Comparison of ENCODE assay signal across 15 mouse cellular contexts in genomic region chr12:111364234-111364633, GRCm38 (mm10). TPM values are rescaled to one million over a fixed set of nuclear protein-coding genes. Genes with fewer than 3 reads are reported as not detected.
DNase-seq lines count a peak whose midpoint lies in the region; ATAC-seq and TF ChIP-seq lines count a peak whose summit lies in the region.
"Had no signal": no experiment of that assay in that cellular context is flagged by ENCODE, and none has a peak within 500 bp of the region (broad histone marks: within the 10 kb centered on the region; RNA-seq: fewer than 3 reads in every experiment).

No protein-coding gene starts in this region.

- no peaks in the 10 kb centered on the region for H3K9me3 ChIP-seq in kidney, postnatal 0 days (replicated peaks; ENCODE audit: low read length)
- H3K9me3 ChIP-seq in embryonic facial prominence, embryonic 10.5 days = no peaks in the 10 kb centered on the region
- H3K9me3 ChIP-seq: midbrain, embryonic 12.5 days had no signal

- peak; percentile 6 for DNase-seq in CD4-positive, CD25-positive, alpha-beta regulatory T cell, adult 2 months (ENCODE audit: low read depth, low spot score)
- DNase-seq in kidney, postnatal 0 days (ENCODE audit: low spot score) = no peak
- no peak for DNase-seq in kidney, adult 11 months
- DNase-seq in testis, postnatal 10 days (ENCODE audit: low spot score) = no peak
- DNase-seq in embryonic facial prominence, embryonic 10.5 days (ENCODE audit: low spot score) = no peak
- DNase-seq: cerebellum, adult 18-20 months; layer of hippocampus, postnatal 36 days; lung, postnatal 36 days had no signal

- peak; percentile 37; the same call in 1 of the 2 replicates for TF ChIP-seq CTCF in kidney, postnatal 0 days (IDR thresholded peaks at IDR 0.05; ENCODE audit: low read depth)
- TF ChIP-seq CTCF in testis, adult 2 months (IDR thresholded peaks at IDR 0.05; ENCODE audit: control insufficient read depth, insufficient read depth, insufficient replicate concordance, low read depth, low read length) = peak; percentile 16; the same call in 1 of the 2 replicates

- H3K4me3 ChIP-seq in kidney, postnatal 0 days (replicated peaks; ENCODE audit: low read depth, low read length) = no peak overlapping the region
- no peak overlapping the region for H3K4me3 ChIP-seq in testis, adult 2 months (ENCODE audit: control insufficient read depth, low read depth, low read length)
- no peak overlapping the region for H3K4me3 ChIP-seq in embryonic facial prominence, embryonic 10.5 days
- H3K4me3 ChIP-seq: midbrain, embryonic 12.5 days had no signal

- ATAC-seq in CD4-positive, CD25-positive, alpha-beta regulatory T cell, adult 4 months = no peak
- no peak for ATAC-seq in kidney, postnatal 0 days (replicated peaks; ENCODE audit: low FRiP score, low read depth)
- ATAC-seq in monocyte, adult 5-6 weeks (replicated peaks; ENCODE audit: insufficient number of reproducible peaks, low FRiP score, low TSS enrichment, poor library complexity, severe bottlenecking) = no peak

- H3K9ac ChIP-seq in kidney, postnatal 0 days (ENCODE audit: low read depth, low read length) = no peak overlapping the region
- H3K9ac ChIP-seq: midbrain, embryonic 12.5 days had no signal

- no peak for TF ChIP-seq POLR2A in testis, adult 2 months (IDR thresholded peaks at IDR 0.05; ENCODE audit: control insufficient read depth, low read depth, low read length)

- no peaks in the 10 kb centered on the region for H3K36me3 ChIP-seq in kidney, postnatal 0 days (ENCODE audit: insufficient read depth, low read length)
- H3K36me3 ChIP-seq in testis, adult 2 months (ENCODE audit: control insufficient read depth, insufficient read depth, low read length) = no peaks in the 10 kb centered on the region
- peaks cover 7% of the 10 kb centered on the region; the same call in 1 of the 2 replicates for H3K36me3 ChIP-seq in embryonic facial prominence, embryonic 10.5 days (replicated peaks)
- H3K36me3 ChIP-seq: midbrain, embryonic 12.5 days had no signal

- WGBS in kidney, postnatal 0 days = 88% methylated on average over 3 of the region's 3 CpGs
- 92% methylated on average over 3 of the region's 3 CpGs for WGBS in embryonic facial prominence, embryonic 10.5 days

- H3K4me2 ChIP-seq in kidney, postnatal 0 days (ENCODE audit: low read length) = no peak overlapping the region
- H3K4me2 ChIP-seq: heart, embryonic 11.5 days; midbrain, embryonic 12.5 days had no signal

- H3K27me3 ChIP-seq in kidney, postnatal 0 days (ENCODE audit: insufficient read depth, low read length) = no peaks in the 10 kb centered on the region
- H3K27me3 ChIP-seq in testis, adult 2 months (ENCODE audit: control insufficient read depth, insufficient read depth, low read length) = no peaks in the 10 kb centered on the region
- H3K27me3 ChIP-seq in embryonic facial prominence, embryonic 10.5 days (replicated peaks; ENCODE audit: low read depth, poor library complexity, severe bottlenecking) = no peaks in the 10 kb centered on the region
- H3K27me3 ChIP-seq: midbrain, embryonic 12.5 days had no signal

- H3K4me1 ChIP-seq in kidney, postnatal 0 days (replicated peaks; ENCODE audit: insufficient read depth, low read length) = peaks cover 33% of the 10 kb centered on the region
- peaks cover 13% of the 10 kb centered on the region for H3K4me1 ChIP-seq in testis, adult 2 months (ENCODE audit: control insufficient read depth, insufficient read depth, low read length)
- peaks cover 48% of the 10 kb centered on the region for H3K4me1 ChIP-seq in embryonic facial prominence, embryonic 10.5 days

- H3K27ac ChIP-seq in kidney, postnatal 0 days = no peak overlapping the region
- no peak overlapping the region for H3K27ac ChIP-seq in testis, adult 2 months (ENCODE audit: control insufficient read depth, insufficient read depth, low read depth, low read length)
- H3K27ac ChIP-seq in embryonic facial prominence, embryonic 10.5 days (replicated peaks) = no peak overlapping the region
- H3K27ac ChIP-seq: midbrain, embryonic 12.5 days had no signal

RNA-seq across cellular contexts. Expression of gene Cdc42bpb, which starts 13.3 kb away (rescaled TPM):
- under 1 TPM; 0.32 to 0.43 TPM for polyA plus RNA-seq in CD4-positive, CD25-positive, alpha-beta regulatory T cell, adult 4 months (2017; shearing (Covaris generic))
- 27.7 and 31.6 TPM in 2 replicates for polyA plus RNA-seq in kidney, postnatal 0 days (2015; fragmentation: Nextera tagmentation; extraction: Ambion mirVana)
- 55.3 and 56.8 TPM in 2 replicates for polyA plus RNA-seq in testis, adult 2 months (2012; rRNA removed)
- 32.6 and 32.7 TPM in 2 replicates for polyA plus RNA-seq in embryonic facial prominence, embryonic 10.5 days (2016; fragmentation: Nextera tagmentation; extraction: Ambion mirVana)
- 37.5 to 41.2 TPM (median 40.7 TPM) in 3 replicates for total RNA-seq in monocyte, adult 5-6 weeks (2017)

RNA-seq across cellular contexts. Expression of gene Lbhd2, which starts 42.4 kb away (rescaled TPM):
- polyA plus RNA-seq in CD4-positive, CD25-positive, alpha-beta regulatory T cell, adult 4 months (2017; shearing (Covaris generic)) = not detected
- polyA plus RNA-seq in kidney, postnatal 0 days (2015; fragmentation: Nextera tagmentation; extraction: Ambion mirVana) = 12.6 and 14.3 TPM in 2 replicates
- 0.72 and 1.3 TPM in 2 replicates for polyA plus RNA-seq in testis, adult 2 months (2012; rRNA removed)
- polyA plus RNA-seq in embryonic facial prominence, embryonic 10.5 days (2016; fragmentation: Nextera tagmentation; extraction: Ambion mirVana) = not detected in 2 replicates
- not detected in 3 replicates for total RNA-seq in monocyte, adult 5-6 weeks (2017)
- total RNA-seq: hematopoietic stem cell, adult 5-6 weeks had no signal
- polyA plus RNA-seq: embryonic facial prominence, embryonic 11.5 days had no signal

RNA-seq across cellular contexts. Expression of gene Exoc3l4, which starts 52.6 kb away (rescaled TPM):
- polyA plus RNA-seq in CD4-positive, CD25-positive, alpha-beta regulatory T cell, adult 4 months (2017; shearing (Covaris generic)) = not detected
- polyA plus RNA-seq in kidney, postnatal 0 days (2015; fragmentation: Nextera tagmentation; extraction: Ambion mirVana) = 25.4 and 25.9 TPM in 2 replicates
- polyA plus RNA-seq in testis, adult 2 months (2012; rRNA removed) = 5.5 and 6.5 TPM in 2 replicates
- polyA plus RNA-seq in embryonic facial prominence, embryonic 10.5 days (2016; fragmentation: Nextera tagmentation; extraction: Ambion mirVana) = 5.7 and 7.0 TPM in 2 replicates
- total RNA-seq in monocyte, adult 5-6 weeks (2017) = 1.1 TPM in 1 of 3 replicates, not detected in the others

Comparison
In these comparisons a context has a peak if more than half of its experiments do, and no peak if none do; other contexts are left out.
1. RNA of gene Cdc42bpb, which starts 13.3 kb away (polyA plus RNA-seq): 55.3 to 56.8 TPM in testis, adult 2 months, 32.6 to 32.7 TPM in embryonic facial prominence, embryonic 10.5 days and 27.7 to 31.6 TPM in kidney, postnatal 0 days; 0.32 to 0.43 TPM in CD4-positive, CD25-positive, alpha-beta regulatory T cell, adult 4 months; every median in the first group is over 10 times any median in the second.